Mouse (Mus musculus) retina, postnatal 1 day (tissue): ENCODE measurements at regions not wholly inside any gene's neighbourhood (a gene's known extent, or its start where the extent isn't known, plus 50 kb on each side); places are given as distances from the start of the nearest gene placed in this dataset.

Experiments
- DNase-seq: peaks from one replicate; pipeline ENCODE4 v3.0.0-alpha.2; 2012

DNA sequence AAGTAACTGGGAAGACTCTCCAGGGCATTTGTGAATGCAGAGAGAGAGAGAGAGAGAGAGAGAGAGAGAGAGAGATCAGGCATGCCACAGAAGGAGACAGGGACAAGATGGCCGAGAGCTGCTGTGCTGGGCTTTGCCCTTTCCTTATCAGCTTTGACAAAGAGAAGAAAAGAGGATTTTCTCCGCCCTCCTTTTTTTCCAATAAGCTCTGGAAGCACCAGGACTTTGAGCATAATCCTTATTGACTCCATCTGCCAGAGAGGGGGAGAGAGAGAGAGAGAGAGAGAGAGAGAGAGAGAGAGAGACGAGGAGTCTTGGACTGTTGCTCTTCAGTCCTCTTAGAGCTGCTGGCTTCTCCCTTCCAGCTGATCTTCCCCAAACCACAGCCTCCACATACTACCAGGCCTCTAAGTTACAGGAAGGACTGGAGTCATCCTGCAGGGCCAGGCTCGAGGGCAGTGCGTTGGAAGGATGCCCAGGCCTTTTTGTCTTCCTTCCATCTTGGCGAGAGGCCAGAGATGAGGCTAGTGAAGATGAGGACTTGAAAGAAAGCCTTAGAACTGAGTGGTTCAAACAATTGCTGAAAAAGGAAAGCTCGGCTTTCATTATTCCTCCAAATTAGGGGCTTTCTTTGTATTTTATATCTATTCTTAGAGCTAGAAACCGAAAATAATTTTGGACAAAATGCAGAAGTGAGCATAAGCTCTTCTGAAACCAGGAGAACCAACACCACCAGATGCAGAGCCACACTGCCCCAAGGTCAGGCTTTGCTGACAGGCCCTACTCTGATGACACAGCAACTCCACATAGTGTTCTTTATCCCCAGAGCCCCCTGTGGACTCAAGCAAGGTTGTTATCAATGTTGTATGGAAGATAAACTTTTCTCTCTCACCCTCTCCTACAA, 59.3 kb upstream of the Kcnd3 start:
- DNase-seq: peak; percentile 85
